Mouse (Mus musculus) MEL (cell line): ENCODE measurements around the gene Sgsm3. TPM values are rescaled to one million over a fixed set of nuclear protein-coding genes. Genes with fewer than 3 reads are reported as not detected.

Experiments
- DNase-seq: peaks from one replicate; pipeline ENCODE4 v3.0.0; 2011; ENCODE audit warnings: low read depth, low spot score
- H3K27ac ChIP-seq: 2 replicates; pipeline ENCODE4 v1.5.1; 2012; ENCODE audit warnings: low read depth, mild to moderate bottlenecking, control low read depth, low read length, moderate library complexity; ENCODE audit not compliant: control insufficient read depth
- H3K27me3 ChIP-seq, 2 experiments: fragments of 150-350 bp in 1 of 2; sonication (generic) in 1 of 2; 2 replicates each; pipeline ENCODE4 v1.6.1; 2012; ENCODE audit warnings: low read length in 2 of 2, mild to moderate bottlenecking in 2 of 2, improper control_type of control experiment in 1 of 2, moderate library complexity in 1 of 2; ENCODE audit not compliant: insufficient read depth in 2 of 2, control insufficient read depth in 1 of 2
- H3K36me3 ChIP-seq, 2 experiments: 2 replicates each; pipeline ENCODE4 v1.6.1; 2012 to 2014; ENCODE audit warnings: low read length in 2 of 2, improper control_type of control experiment in 1 of 2, inconsistent platforms in 1 of 2, mild to moderate bottlenecking in 1 of 2; ENCODE audit not compliant: insufficient read depth in 2 of 2, control insufficient read depth in 1 of 2
- H3K4me1 ChIP-seq, 2 experiments: fragments of 150-350 bp in 1 of 2; sonication (generic) in 1 of 2; 2 replicates each; pipeline ENCODE4 v1.6.1; 2012; ENCODE audit warnings: low read length in 2 of 2, improper control_type of control experiment in 1 of 2, mild to moderate bottlenecking in 1 of 2; ENCODE audit not compliant: insufficient read depth in 2 of 2, control insufficient read depth in 1 of 2
- H3K4me3 ChIP-seq, 2 experiments: fragments of 150-350 bp in 1 of 2; sonication (generic) in 1 of 2; 2 replicates each; pipeline ENCODE4 v1.5.1; 2012; ENCODE audit warnings: low read depth in 2 of 2, low read length in 2 of 2, mild to moderate bottlenecking in 2 of 2, moderate library complexity in 2 of 2, control low read depth in 1 of 2, improper control_type of control experiment in 1 of 2; ENCODE audit not compliant: control insufficient read depth in 1 of 2, insufficient read depth in 1 of 2
- H3K79me2 ChIP-seq: 2 replicates; pipeline ENCODE4 v1.6.1; 2012; ENCODE audit warnings: mild to moderate bottlenecking, low read length, moderate library complexity; ENCODE audit not compliant: control insufficient read depth, poor library complexity, insufficient read depth
- H3K9ac ChIP-seq: 2 replicates; pipeline ENCODE4 v1.6.1; 2012; ENCODE audit warnings: low read depth, mild to moderate bottlenecking, control low read depth, low read length, moderate library complexity; ENCODE audit not compliant: control insufficient read depth, poor library complexity, severe bottlenecking
- H3K9me3 ChIP-seq: fragments of 150-350 bp; sonication (generic); replicated peaks from 2 replicates; pipeline ENCODE4 v1.6.1; 2012; ENCODE audit warnings: mild to moderate bottlenecking, low read length, improper control_type of control experiment, moderate library complexity; ENCODE audit not compliant: insufficient read depth
- BHLHE40 ChIP-seq: IDR thresholded peaks from 2 replicates; pipeline ENCODE4 v1.6.1; 2012; ENCODE audit warnings: low read depth, mild to moderate bottlenecking, inconsistent platforms, low read length, improper control_type of control experiment, borderline replicate concordance
- CHD1 ChIP-seq: IDR thresholded peaks from 2 replicates; pipeline ENCODE4 v1.6.1; 2012; ENCODE audit warnings: low read depth, mild to moderate bottlenecking, inconsistent platforms, low read length, improper control_type of control experiment
- CTCF ChIP-seq, 3 experiments: IDR thresholded peaks in 2 of 3; conservative IDR thresholded peaks in 1 of 3; 2 replicates each; pipeline ENCODE4 v1.5.1; 2011 to 2012; ENCODE audit warnings: low read length in 3 of 3, low read depth in 2 of 3, mild to moderate bottlenecking in 2 of 3, improper control_type of control experiment in 1 of 3, inconsistent platforms in 1 of 3, mixed read lengths in 1 of 3, moderate library complexity in 1 of 3; ENCODE audit not compliant: control insufficient read depth in 1 of 3, insufficient read depth in 1 of 3, poor library complexity in 1 of 3, severe bottlenecking in 1 of 3
- ELF1 ChIP-seq: IDR thresholded peaks from 2 replicates; pipeline ENCODE4 v1.6.1; 2014; ENCODE audit warnings: low read depth, mild to moderate bottlenecking, inconsistent platforms, low read length, improper control_type of control experiment, moderate library complexity
- EP300 ChIP-seq, 2 experiments: IDR thresholded peaks; 2 replicates each; pipeline ENCODE4 v1.6.1; 2011; ENCODE audit warnings: improper control_type of control experiment in 2 of 2, low read length in 2 of 2, low read depth in 1 of 2, mild to moderate bottlenecking in 1 of 2
- ETS1 ChIP-seq: IDR thresholded peaks from 2 replicates; pipeline ENCODE4 v1.6.1; 2012; ENCODE audit warnings: low read depth, mild to moderate bottlenecking, inconsistent platforms, low read length, improper control_type of control experiment, moderate library complexity
- GATA1 ChIP-seq: IDR thresholded peaks from 2 replicates; pipeline ENCODE4 v1.6.1; 2011; ENCODE audit warnings: low read depth, low read length, improper control_type of control experiment
- HCFC1 ChIP-seq: IDR thresholded peaks from 2 replicates; pipeline ENCODE4 v1.6.1; 2012; ENCODE audit warnings: low read depth, mild to moderate bottlenecking, inconsistent platforms, low read length, improper control_type of control experiment, moderate library complexity
- JUND ChIP-seq: IDR thresholded peaks from 2 replicates; pipeline ENCODE4 v1.6.1; 2011; ENCODE audit warnings: low read depth, mild to moderate bottlenecking, improper control_type of control experiment, low read length
- KAT2A ChIP-seq: conservative IDR thresholded peaks from 2 replicates; pipeline ENCODE4 v1.6.1; 2012; ENCODE audit warnings: low read depth, low read length, improper control_type of control experiment, inconsistent platforms
- MEF2A ChIP-seq: IDR thresholded peaks from 2 replicates; pipeline ENCODE4 v1.6.1; 2014; ENCODE audit warnings: low read depth, mild to moderate bottlenecking, inconsistent platforms, low read length, improper control_type of control experiment; ENCODE audit not compliant: poor library complexity, insufficient replicate concordance, severe bottlenecking; ENCODE audit errors: extremely low read depth
- MXI1 ChIP-seq: IDR thresholded peaks from 2 replicates; pipeline ENCODE4 v1.6.1; 2011; ENCODE audit warnings: mild to moderate bottlenecking, low read depth, low read length, improper control_type of control experiment
- MYB ChIP-seq: IDR thresholded peaks from 2 replicates; pipeline ENCODE4 v1.6.1; 2011; ENCODE audit warnings: mild to moderate bottlenecking, low read depth, low read length, improper control_type of control experiment
- MYC ChIP-seq: IDR thresholded peaks from 2 replicates; pipeline ENCODE4 v1.6.1; 2011; ENCODE audit warnings: low read depth, mild to moderate bottlenecking, low read length, improper control_type of control experiment, moderate library complexity
- NRF1 ChIP-seq: IDR thresholded peaks from 2 replicates; pipeline ENCODE4 v1.6.1; 2014; ENCODE audit warnings: low read depth, mild to moderate bottlenecking, inconsistent platforms, low read length, improper control_type of control experiment, moderate library complexity; ENCODE audit not compliant: poor library complexity, insufficient read depth, severe bottlenecking
- POLR2A ChIP-seq, 2 experiments: IDR thresholded peaks; 2 replicates each; pipeline ENCODE4 v1.6.1; 2011 to 2012; ENCODE audit warnings: low read length in 2 of 2, mild to moderate bottlenecking in 2 of 2, control low read depth in 1 of 2, improper control_type of control experiment in 1 of 2, low read depth in 1 of 2, moderate library complexity in 1 of 2; ENCODE audit not compliant: control insufficient read depth in 1 of 2, insufficient read depth in 1 of 2, poor library complexity in 1 of 2
- POLR2AphosphoS2 ChIP-seq: IDR thresholded peaks from 2 replicates; pipeline ENCODE4 v1.6.1; 2011; ENCODE audit warnings: low read length, improper control_type of control experiment
- RCOR1 ChIP-seq: IDR thresholded peaks from 2 replicates; pipeline ENCODE4 v1.6.1; 2012; ENCODE audit warnings: low read depth, mild to moderate bottlenecking, inconsistent platforms, low read length, improper control_type of control experiment
- SIN3A ChIP-seq: IDR thresholded peaks from 2 replicates; pipeline ENCODE4 v1.6.1; 2012; ENCODE audit warnings: low read length, improper control_type of control experiment, inconsistent platforms
- TAL1 ChIP-seq: IDR thresholded peaks from 2 replicates; pipeline ENCODE4 v1.6.1; 2012; ENCODE audit warnings: mild to moderate bottlenecking, inconsistent platforms, low read length, moderate library complexity, mixed read lengths
- TBP ChIP-seq: IDR thresholded peaks from 2 replicates; pipeline ENCODE4 v1.8.0; 2011; ENCODE audit warnings: low read depth, low read length, improper control_type of control experiment
- UBTF ChIP-seq: IDR thresholded peaks from 2 replicates; pipeline ENCODE4 v1.6.1; 2012; ENCODE audit warnings: low read depth, mild to moderate bottlenecking, inconsistent platforms, low read length, improper control_type of control experiment, moderate library complexity, borderline replicate concordance; ENCODE audit not compliant: insufficient read depth
- USF2 ChIP-seq, 2 experiments: IDR thresholded peaks; 2 replicates each; pipeline ENCODE4 v1.6.1; 2011 to 2012; ENCODE audit warnings: improper control_type of control experiment in 2 of 2, low read length in 2 of 2, borderline replicate concordance in 1 of 2, inconsistent platforms in 1 of 2, low read depth in 1 of 2, mild to moderate bottlenecking in 1 of 2; ENCODE audit not compliant: insufficient read depth in 1 of 2
- ZC3H11A ChIP-seq: IDR thresholded peaks from 2 replicates; pipeline ENCODE4 v1.6.1; 2012; ENCODE audit warnings: low read depth, mild to moderate bottlenecking, inconsistent platforms, low read length, improper control_type of control experiment
- ZKSCAN1 ChIP-seq: IDR thresholded peaks from 2 replicates; pipeline ENCODE4 v1.6.1; 2012; ENCODE audit warnings: low read depth, mild to moderate bottlenecking, inconsistent platforms, low read length, improper control_type of control experiment, moderate library complexity
- ZMIZ1 ChIP-seq: IDR thresholded peaks from 2 replicates; pipeline ENCODE4 v1.6.1; 2012; ENCODE audit warnings: low read depth, mild to moderate bottlenecking, inconsistent platforms, low read length, improper control_type of control experiment, moderate library complexity
- ZNF384 ChIP-seq: IDR thresholded peaks from 2 replicates; pipeline ENCODE4 v1.6.1; 2012; ENCODE audit warnings: low read depth, mild to moderate bottlenecking, inconsistent platforms, low read length, improper control_type of control experiment
- polyA plus RNA-seq, 2 experiments: library from polyadenylated mRNA; stranded (reverse) in 1 of 2; unstranded in 1 of 2; fragments of >175 nt in 1 of 2; fragments of >200 nt in 1 of 2; gene quantifications; 2 replicates each; pipeline versions ENCODE4 v1.2.1 to v1.2.4; 2012; ENCODE audit warnings: low replicate concordance in 2 of 2, low read depth in 1 of 2; ENCODE audit not compliant: insufficient read length in 2 of 2, insufficient read depth in 1 of 2, missing spikeins in 1 of 2
- total RNA-seq: library from RNA; depleted of rRNA; stranded (reverse); fragments of 300-350 nt; gene quantifications from 2 replicates; pipeline ENCODE4 v1.2.3, GENCODE M21; 2012

Sgsm3 gene
- total and polyA plus RNA-seq, 3 experiments, result 33.0 to 39.5 TPM; not detected in 1

GRCm38 (mm10) chr15:81034119-81034518 lies 56.6 kb downstream of the Sgsm3 start:
- H3K36me3 ChIP-seq, result peaks cover 0 to 2% of the 10 kb centered on the region in 2 experiments; a peak in 1 of 4 replicates
- DNase-seq, result no peak
- no peak overlapping the region for H3K4me3 ChIP-seq
- H3K27ac ChIP-seq, result no peak overlapping the region
- peaks cover 2 to 5% of the 10 kb centered on the region in 2 experiments; a peak in 2 of 4 replicates for H3K4me1 ChIP-seq
- H3K79me2 ChIP-seq, result no peaks in the 10 kb centered on the region
- no peaks in the 10 kb centered on the region for H3K27me3 ChIP-seq
- no peaks in the 10 kb centered on the region for H3K9me3 ChIP-seq
- TF ChIP-seq TAL1 (no peak), USF2 (IDR thresholded peaks at IDR 0.05; ENCODE audit: borderline replicate concordance in 1 of 2, insufficient read depth in 1 of 2, low read depth in 1 of 2, low read length in 2 of 2) (no peak), MEF2A (no peak), NRF1 (no peak), EP300 (IDR thresholded peaks at IDR 0.05; ENCODE audit: low read depth in 1 of 2, low read length in 2 of 2) (no peak), KAT2A (no peak), TBP (no peak), ZMIZ1 (no peak), BHLHE40 (no peak), MYB (no peak), CHD1 (no peak), MXI1 (no peak), POLR2A (IDR thresholded peaks at IDR 0.05; ENCODE audit: control insufficient read depth in 1 of 2, insufficient read depth in 1 of 2, low read depth in 1 of 2, low read length in 2 of 2, poor library complexity in 1 of 2) (no peak), GATA1 (no peak), MYC (no peak)
- H3K9ac ChIP-seq, result no peak overlapping the region

GRCm38 (mm10) chr15:81035417-81036162 lies 58.0 kb downstream of the Sgsm3 start:
- H3K36me3 ChIP-seq, result peaks cover 0 to 2% of the 10 kb centered on the region in 2 experiments; a peak in 1 of 4 replicates
- TF ChIP-seq ZKSCAN1, result no peak
- no peak for TF ChIP-seq EP300 (IDR thresholded peaks at IDR 0.05; ENCODE audit: low read depth in 1 of 2, low read length in 2 of 2)
- TF ChIP-seq BHLHE40, result no peak
- no peak for TF ChIP-seq CTCF (IDR thresholded peaks at IDR 0.05 in 2 of 3, conservative IDR thresholded peaks at IDR 0.05 in 1 of 3; ENCODE audit: control insufficient read depth in 1 of 3, insufficient read depth in 1 of 3, low read depth in 2 of 3, low read length in 3 of 3, poor library complexity in 1 of 3, severe bottlenecking in 1 of 3)
- no peak for TF ChIP-seq HCFC1
- TF ChIP-seq ELF1, result no peak
- no peak for TF ChIP-seq RCOR1
- TF ChIP-seq KAT2A, result no peak
- no peak for TF ChIP-seq MEF2A
- no peak for TF ChIP-seq USF2 (IDR thresholded peaks at IDR 0.05; ENCODE audit: borderline replicate concordance in 1 of 2, insufficient read depth in 1 of 2, low read depth in 1 of 2, low read length in 2 of 2)
- TF ChIP-seq TAL1, result no peak
- TF ChIP-seq ETS1, result no peak
- TF ChIP-seq POLR2AphosphoS2, result no peak
- no peak for TF ChIP-seq JUND
- no peak for TF ChIP-seq ZNF384
- no peak for TF ChIP-seq ZC3H11A
- TF ChIP-seq UBTF, result no peak
- TF ChIP-seq GATA1, result no peak
- no peak for TF ChIP-seq SIN3A
- TF ChIP-seq, all 39 proteins: peak for 0
- DNase-seq, result no peak
- no peak overlapping the region for H3K27ac ChIP-seq
- no peaks in the 10 kb centered on the region for H3K27me3 ChIP-seq
- no peak overlapping the region for H3K9ac ChIP-seq
- H3K9me3 ChIP-seq, result no peaks in the 10 kb centered on the region
- no peaks in the 10 kb centered on the region for H3K79me2 ChIP-seq
- H3K4me1 ChIP-seq, result peaks cover 2 to 5% of the 10 kb centered on the region in 2 experiments; a peak in 2 of 4 replicates
- H3K4me3 ChIP-seq, result no peak overlapping the region
